Mouse (Mus musculus): Measurements from ENCODE around the gene Mosmo. TPM values are rescaled to one million over a fixed set of nuclear protein-coding genes. Genes with fewer than 3 reads are reported as not detected.
A peak's percentile ranks its signal among the peaks of the same experiment; 100 is the strongest.

Gene Mosmo
- polyA plus RNA-seq, 1 experiment: 23.3 TPM

DNA sequence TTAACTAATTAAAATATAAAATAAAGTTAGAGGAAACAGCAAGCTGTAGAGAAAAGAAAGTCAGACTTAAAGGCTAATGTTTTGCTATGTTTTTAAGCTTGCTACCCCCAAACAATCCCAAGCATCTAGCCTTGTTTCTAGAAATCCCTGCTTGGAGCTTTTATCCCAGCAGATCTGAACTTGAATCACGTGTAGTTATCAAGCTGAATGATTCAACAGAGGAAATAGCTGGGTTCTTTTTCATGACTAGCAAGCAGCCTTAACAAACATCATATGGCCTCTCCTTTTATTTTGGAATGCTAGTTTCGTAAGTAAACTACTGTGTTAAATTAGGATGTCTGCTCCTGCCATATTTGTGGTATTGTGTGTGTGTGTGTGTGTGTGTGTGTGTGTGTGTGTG lies 39.8 kb downstream of the Mosmo start:
- TF ChIP-seq MAX (IDR thresholded peaks at IDR 0.05; ENCODE audit: low read depth) (no peak), SRF (IDR thresholded peaks at IDR 0.05; ENCODE audit: control insufficient read depth, insufficient read length, low read depth) (no peak), TCF3 (IDR thresholded peaks at IDR 0.05; ENCODE audit: insufficient read length, low read depth) (no peak), MYOD1 (IDR thresholded peaks at IDR 0.05; ENCODE audit: control insufficient read depth in 1 of 3, insufficient read length in 2 of 3, low read depth in 2 of 3) (no peak), USF1 (IDR thresholded peaks at IDR 0.05; ENCODE audit: low read depth) (no peak), CEBPB (IDR thresholded peaks at IDR 0.05; ENCODE audit: insufficient read depth, poor library complexity, severe bottlenecking) (no peak), POLR2A (IDR thresholded peaks at IDR 0.05; ENCODE audit: insufficient read length, low read depth) (no peak), MYOG (IDR thresholded peaks at IDR 0.05; ENCODE audit: control insufficient read depth in 1 of 3, insufficient read depth in 1 of 3, insufficient read length in 2 of 3, low read depth in 2 of 3) (no peak), E2F4 (IDR thresholded peaks at IDR 0.05; ENCODE audit: insufficient read depth) (no peak), REST (IDR thresholded peaks at IDR 0.05; ENCODE audit: insufficient read depth, insufficient read length) (no peak), TCF12 (IDR thresholded peaks at IDR 0.05; ENCODE audit: insufficient read depth, poor library complexity, severe bottlenecking) (no peak), POLR2AphosphoS2 (IDR thresholded peaks at IDR 0.05; ENCODE audit: insufficient read length, low read depth) (no peak)
- Histone ChIP-seq H3K27me3 (ENCODE audit: control insufficient read depth, insufficient read depth, insufficient read length) (no peaks in the 10 kb centered on the region), H3K36me3 (ENCODE audit: control insufficient read depth, insufficient read depth) (no peaks in the 10 kb centered on the region), H3K4me3 (no peak overlapping the region), H3ac (ENCODE audit: control insufficient read depth, insufficient read length) (no peak overlapping the region), H3K4me2 (ENCODE audit: low read depth) (no peak overlapping the region), H3K79me2 (ENCODE audit: control insufficient read depth, insufficient read depth) (peaks cover 49% of the 10 kb centered on the region)

DNA sequence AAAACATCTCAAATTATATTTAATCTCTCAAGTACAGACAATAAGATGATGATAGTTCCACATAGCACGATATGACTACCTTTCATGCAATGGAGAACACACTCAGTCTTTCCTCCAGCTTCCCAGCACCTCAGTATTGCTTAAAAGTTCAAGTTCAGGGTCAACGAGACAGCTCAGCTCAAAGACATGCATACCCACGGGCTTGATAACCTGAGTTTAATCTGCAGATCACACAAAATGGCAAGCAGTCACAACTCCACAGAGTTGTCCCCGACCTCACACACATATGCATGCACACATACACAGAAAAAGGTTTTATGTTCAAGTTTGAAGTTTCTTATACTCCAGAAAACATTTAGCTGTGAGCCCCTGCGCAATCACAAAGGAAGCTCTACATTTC lies 43.6 kb downstream of the Mosmo start:
- H3K79me2 ChIP-seq (ENCODE audit: control insufficient read depth, insufficient read depth): peaks cover 39% of the 10 kb centered on the region
- TF ChIP-seq POLR2AphosphoS2 (IDR thresholded peaks at IDR 0.05; ENCODE audit: insufficient read length, low read depth): no peak
- no peak for TF ChIP-seq CEBPB (IDR thresholded peaks at IDR 0.05; ENCODE audit: insufficient read depth, poor library complexity, severe bottlenecking)
- no peak for TF ChIP-seq E2F4 (IDR thresholded peaks at IDR 0.05; ENCODE audit: insufficient read depth)
- no peak for TF ChIP-seq REST (IDR thresholded peaks at IDR 0.05; ENCODE audit: insufficient read depth, insufficient read length)

DNA sequence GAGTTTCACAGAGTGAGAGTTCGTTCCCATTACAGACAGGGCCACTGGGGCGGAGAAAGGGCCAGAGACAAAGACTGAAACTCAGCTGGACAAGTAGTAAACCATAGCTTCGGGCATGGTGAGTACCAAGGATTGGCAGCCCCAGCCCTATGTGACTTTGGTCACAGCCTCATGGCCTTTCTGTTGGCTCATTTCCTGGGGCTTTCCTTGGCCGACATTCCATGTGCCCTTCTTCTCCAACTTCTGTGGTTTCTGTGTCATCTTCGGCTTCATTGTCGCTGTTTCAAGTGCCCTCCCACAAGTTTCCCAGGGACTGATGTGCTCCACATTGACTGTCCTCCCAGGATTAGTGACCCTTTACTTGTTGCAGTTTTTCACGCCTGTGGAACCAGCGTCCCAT lies 44.0 kb downstream of the Mosmo start:
- Histone ChIP-seq H3ac (ENCODE audit: control insufficient read depth, insufficient read length) (no peak overlapping the region), H3K79me2 (ENCODE audit: control insufficient read depth, insufficient read depth) (peaks cover 35% of the 10 kb centered on the region), H3K27me3 (ENCODE audit: control insufficient read depth, insufficient read depth, insufficient read length) (no peaks in the 10 kb centered on the region), H3K4me3 (no peak overlapping the region), H3K36me3 (ENCODE audit: control insufficient read depth, insufficient read depth) (no peaks in the 10 kb centered on the region), H3K4me2 (ENCODE audit: low read depth) (peak overlapping the region; percentile 40)
- no peak for TF ChIP-seq POLR2AphosphoS2 (IDR thresholded peaks at IDR 0.05; ENCODE audit: insufficient read length, low read depth)
- no peak for TF ChIP-seq E2F4 (IDR thresholded peaks at IDR 0.05; ENCODE audit: insufficient read depth)
- TF ChIP-seq SRF (IDR thresholded peaks at IDR 0.05; ENCODE audit: control insufficient read depth, insufficient read length, low read depth): no peak
- TF ChIP-seq MYOD1 (IDR thresholded peaks at IDR 0.05; ENCODE audit: control insufficient read depth in 1 of 3, insufficient read length in 2 of 3, low read depth in 2 of 3): no peak
- no peak for TF ChIP-seq POLR2A (IDR thresholded peaks at IDR 0.05; ENCODE audit: insufficient read length, low read depth)
- TF ChIP-seq TCF12 (IDR thresholded peaks at IDR 0.05; ENCODE audit: insufficient read depth, poor library complexity, severe bottlenecking): no peak
- TF ChIP-seq MAX (IDR thresholded peaks at IDR 0.05; ENCODE audit: low read depth): no peak
- TF ChIP-seq TCF3 (IDR thresholded peaks at IDR 0.05; ENCODE audit: insufficient read length, low read depth): no peak
- no peak for TF ChIP-seq USF1 (IDR thresholded peaks at IDR 0.05; ENCODE audit: low read depth)
- TF ChIP-seq MYOG (IDR thresholded peaks at IDR 0.05; ENCODE audit: control insufficient read depth in 1 of 3, insufficient read depth in 1 of 3, insufficient read length in 2 of 3, low read depth in 2 of 3): no peak
- no peak for TF ChIP-seq CEBPB (IDR thresholded peaks at IDR 0.05; ENCODE audit: insufficient read depth, poor library complexity, severe bottlenecking)
- TF ChIP-seq REST (IDR thresholded peaks at IDR 0.05; ENCODE audit: insufficient read depth, insufficient read length): no peak

More for the DNA sequence above, 43.6 kb downstream of the Mosmo start:
- Histone ChIP-seq H3K4me2 (ENCODE audit: low read depth) (peak overlapping the region; percentile 40), H3K27me3 (ENCODE audit: control insufficient read depth, insufficient read depth, insufficient read length) (no peaks in the 10 kb centered on the region), H3K36me3 (ENCODE audit: control insufficient read depth, insufficient read depth) (no peaks in the 10 kb centered on the region), H3ac (ENCODE audit: control insufficient read depth, insufficient read length) (no peak overlapping the region), H3K4me3 (no peak overlapping the region)

DNA sequence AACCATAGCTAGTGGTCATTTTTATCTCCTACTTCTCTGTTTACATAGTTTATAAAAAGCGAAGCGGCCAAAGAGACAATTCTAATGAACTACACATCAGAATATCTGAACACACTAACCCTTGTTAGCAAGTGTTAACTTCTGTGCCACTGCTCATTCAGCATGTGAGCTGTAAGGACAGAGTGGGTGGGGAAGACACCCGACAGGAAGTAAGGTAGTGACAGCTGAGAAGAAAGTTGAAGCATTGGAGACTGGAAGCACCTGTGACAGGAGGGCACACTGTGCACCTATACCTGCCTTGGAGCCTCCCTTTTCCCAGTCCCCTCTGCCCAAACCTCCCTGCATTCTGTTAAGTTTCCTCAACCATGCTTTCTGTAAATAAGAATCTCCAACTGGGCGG lies 44.6 kb downstream of the Mosmo start:
- peak overlapping the region; percentile 40 for H3K4me2 ChIP-seq (ENCODE audit: low read depth)
- no peaks in the 10 kb centered on the region for H3K27me3 ChIP-seq (ENCODE audit: control insufficient read depth, insufficient read depth, insufficient read length)
- H3K36me3 ChIP-seq (ENCODE audit: control insufficient read depth, insufficient read depth): no peaks in the 10 kb centered on the region
- TF ChIP-seq MYOD1 (IDR thresholded peaks at IDR 0.05; ENCODE audit: control insufficient read depth in 1 of 3, insufficient read length in 2 of 3, low read depth in 2 of 3) (peak in 1 of 3 experiments; percentile 6), POLR2A (IDR thresholded peaks at IDR 0.05; ENCODE audit: insufficient read length, low read depth) (no peak)
- no peak overlapping the region for H3K4me3 ChIP-seq
- H3ac ChIP-seq (ENCODE audit: control insufficient read depth, insufficient read length): no peak overlapping the region
- peaks cover 29% of the 10 kb centered on the region for H3K79me2 ChIP-seq (ENCODE audit: control insufficient read depth, insufficient read depth)

DNA sequence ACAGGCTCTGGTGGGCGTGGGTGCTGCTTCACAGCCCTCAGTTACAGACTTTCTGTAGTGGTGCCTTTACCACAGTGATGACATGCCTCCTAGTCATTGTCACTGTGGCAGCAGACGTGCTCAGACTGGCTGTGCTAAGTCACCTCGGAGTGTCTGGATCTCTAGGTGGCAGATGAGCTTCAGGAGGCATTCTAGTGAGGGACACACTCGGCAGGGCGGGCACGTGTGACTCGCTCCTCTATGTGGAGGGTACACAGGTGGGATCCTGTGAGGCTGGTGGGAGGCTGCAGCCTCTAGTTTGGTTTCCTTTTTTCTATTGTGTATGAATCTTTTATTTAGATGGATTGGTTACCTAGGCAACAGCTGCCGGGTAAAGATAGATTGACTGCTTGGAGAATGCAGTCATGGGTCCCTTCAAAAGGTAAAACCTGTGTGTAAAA lies 45.4 kb downstream of the Mosmo start:
- Histone ChIP-seq H3K79me2 (ENCODE audit: control insufficient read depth, insufficient read depth) (peaks cover 22% of the 10 kb centered on the region), H3K4me2 (ENCODE audit: low read depth) (no peak overlapping the region), H3ac (ENCODE audit: control insufficient read depth, insufficient read length) (no peak overlapping the region), H3K36me3 (ENCODE audit: control insufficient read depth, insufficient read depth) (no peaks in the 10 kb centered on the region), H3K4me3 (no peak overlapping the region), H3K27me3 (ENCODE audit: control insufficient read depth, insufficient read depth, insufficient read length) (no peaks in the 10 kb centered on the region)
- TF ChIP-seq MYOG (IDR thresholded peaks at IDR 0.05; ENCODE audit: control insufficient read depth in 1 of 3, insufficient read depth in 1 of 3, insufficient read length in 2 of 3, low read depth in 2 of 3) (no peak), POLR2AphosphoS2 (IDR thresholded peaks at IDR 0.05; ENCODE audit: insufficient read length, low read depth) (no peak), TCF12 (IDR thresholded peaks at IDR 0.05; ENCODE audit: insufficient read depth, poor library complexity, severe bottlenecking) (no peak), SRF (IDR thresholded peaks at IDR 0.05; ENCODE audit: control insufficient read depth, insufficient read length, low read depth) (no peak), POLR2A (IDR thresholded peaks at IDR 0.05; ENCODE audit: insufficient read length, low read depth) (no peak), TCF3 (IDR thresholded peaks at IDR 0.05; ENCODE audit: insufficient read length, low read depth) (no peak), MYOD1 (IDR thresholded peaks at IDR 0.05; ENCODE audit: control insufficient read depth in 1 of 3, insufficient read length in 2 of 3, low read depth in 2 of 3) (no peak), USF1 (IDR thresholded peaks at IDR 0.05; ENCODE audit: low read depth) (no peak), E2F4 (IDR thresholded peaks at IDR 0.05; ENCODE audit: insufficient read depth) (no peak), CEBPB (IDR thresholded peaks at IDR 0.05; ENCODE audit: insufficient read depth, poor library complexity, severe bottlenecking) (no peak)
